Mouse (Mus musculus) myocyte (in vitro differentiated cells): ENCODE data around the gene Gprc5d.
A peak's percentile ranks its signal among the peaks of the same experiment; 100 is the strongest.

Source experiments
- CEBPB ChIP-seq: IDR thresholded peaks from 2 replicates; pipeline ENCODE4 v1.6.1; 2011; ENCODE audit warnings: mild to moderate bottlenecking, moderate library complexity; ENCODE audit not compliant: poor library complexity, insufficient read depth, severe bottlenecking
- MAX ChIP-seq: IDR thresholded peaks from one replicate; pipeline ENCODE4 v1.6.1; 2011; ENCODE audit warnings: low read depth, mild to moderate bottlenecking, control low read depth
- MYOG ChIP-seq, 3 experiments: IDR thresholded peaks; one replicate each; pipeline ENCODE4 v1.6.1; 2011; ENCODE audit warnings: control low read depth in 2 of 3, low read depth in 2 of 3, mild to moderate bottlenecking in 2 of 3; ENCODE audit not compliant: insufficient read length in 2 of 3, control insufficient read depth in 1 of 3, insufficient read depth in 1 of 3
- POLR2A ChIP-seq: IDR thresholded peaks from one replicate; pipeline ENCODE4 v1.6.1; 2011; ENCODE audit warnings: low read depth, mild to moderate bottlenecking, control low read depth, moderate library complexity; ENCODE audit not compliant: insufficient read length
- POLR2AphosphoS2 ChIP-seq: IDR thresholded peaks from one replicate; pipeline ENCODE4 v1.6.1; 2011; ENCODE audit warnings: low read depth, control low read depth; ENCODE audit not compliant: insufficient read length
- SRF ChIP-seq: IDR thresholded peaks from one replicate; pipeline ENCODE4 v1.6.1; 2011; ENCODE audit warnings: low read depth; ENCODE audit not compliant: control insufficient read depth, insufficient read length
- TCF12 ChIP-seq: IDR thresholded peaks from one replicate; pipeline ENCODE4 v1.6.1; 2011; ENCODE audit warnings: mild to moderate bottlenecking, control low read depth; ENCODE audit not compliant: poor library complexity, insufficient read depth, severe bottlenecking
- TCF3 ChIP-seq: IDR thresholded peaks from one replicate; pipeline ENCODE4 v1.6.1; 2011; ENCODE audit warnings: low read depth, control low read depth; ENCODE audit not compliant: insufficient read length
- USF1 ChIP-seq: IDR thresholded peaks from one replicate; pipeline ENCODE4 v1.6.1; 2011; ENCODE audit warnings: low read depth, mild to moderate bottlenecking, control low read depth, moderate library complexity

- TF ChIP-seq CEBPB (no peak), TCF12 (no peak), MAX (no peak), USF1 (no peak), TCF3 (no peak), POLR2A (peak; percentile 59), SRF (no peak), MYOG (IDR thresholded peaks at IDR 0.05; ENCODE audit: control insufficient read depth in 1 of 3, insufficient read depth in 1 of 3, insufficient read length in 2 of 3, low read depth in 2 of 3) (no peak), POLR2AphosphoS2 (peak; percentile 64)
Measured at GRCm38 (mm10) chr6:135065236-135065957, 52.7 kb downstream of the Gprc5d start, which contains the start of gene Gprc5a.
